In genomic region chr10:69888399-69888798, GRCm38 (mm10) we compare ENCODE assay signal across 8 mouse cellular contexts.
DNase-seq lines count a peak whose midpoint lies in the region; ATAC-seq and TF ChIP-seq lines count a peak whose summit lies in the region.

No protein-coding gene starts in this region.

- no peak overlapping the region for H3K9ac ChIP-seq in limb, embryonic 12.5 days (replicated peaks)
- no peak overlapping the region for H3K9ac ChIP-seq in midbrain, postnatal 0 days (replicated peaks; ENCODE audit: low read length, poor library complexity, severe bottlenecking)

- no peaks in the 10 kb centered on the region; the same call in 1 of the 2 replicates for H3K4me1 ChIP-seq in limb, embryonic 12.5 days (replicated peaks)
- no peaks in the 10 kb centered on the region for H3K4me1 ChIP-seq in midbrain, postnatal 0 days (ENCODE audit: insufficient read depth, low read length)

- no peaks in the 10 kb centered on the region for H3K9me3 ChIP-seq in limb, embryonic 12.5 days
- no peaks in the 10 kb centered on the region for H3K9me3 ChIP-seq in midbrain, postnatal 0 days (ENCODE audit: low read length)

- H3K4me2 ChIP-seq in limb, embryonic 12.5 days = 0 out of 2 replicates have a peak overlapping the region, but pooled peaks have one; percentile 18
- H3K4me2 ChIP-seq in midbrain, postnatal 0 days (ENCODE audit: low read depth, low read length, poor library complexity, severe bottlenecking) = no peak overlapping the region

- H3K27me3 ChIP-seq in limb, embryonic 12.5 days = no peaks in the 10 kb centered on the region
- no peaks in the 10 kb centered on the region for H3K27me3 ChIP-seq in midbrain, postnatal 0 days (ENCODE audit: insufficient read depth, low read length)

- ATAC-seq in limb, embryonic 12.5 days (ENCODE audit: insufficient number of reproducible peaks, insufficient read depth, low FRiP score, low TSS enrichment, low read depth) = 0 out of 2 replicates have a peak, but pooled peaks have one; percentile 42
- no peak for ATAC-seq in midbrain, postnatal 0 days (ENCODE audit: low FRiP score)

- DNase-seq in left cerebral cortex, postnatal 14 days (ENCODE audit: low spot score in 2 of 2) = peak; percentile 37 to 68
- DNase-seq in left cerebral cortex, adult 11 months (ENCODE audit: low spot score) = no peak
- DNase-seq in R1 (ENCODE audit: low read depth, low spot score) = peak; percentile 92
- peak; percentile 51 for DNase-seq in fibroblast of lung, adult 2 months (ENCODE audit: low read depth)
- DNase-seq in heart, postnatal 25 days (ENCODE audit: low spot score) = peak; percentile 48
- DNase-seq in midbrain, postnatal 0 days (ENCODE audit: low spot score) = peak; percentile 67
- no peak for DNase-seq in spleen, adult 12 weeks (ENCODE audit: low spot score)

- WGBS in limb, embryonic 12.5 days = 37% methylated on average over 4 of the region's 4 CpGs
- WGBS in midbrain, postnatal 0 days = 41% methylated on average over 4 of the region's 4 CpGs

- intact Hi-C loops in left cerebral cortex, postnatal 14 days (cut with DNase I) = no loop called here
- intact Hi-C loops in heart, postnatal 25 days (cut with DNase I) = no loop called here

- H3K36me3 ChIP-seq in limb, embryonic 12.5 days = peaks cover 14% of the 10 kb centered on the region; the same call in 1 of the 2 replicates
- H3K36me3 ChIP-seq in midbrain, postnatal 0 days (ENCODE audit: insufficient read depth, low read length) = peaks cover 26% of the 10 kb centered on the region

- H3K4me3 ChIP-seq in limb, embryonic 12.5 days (replicated peaks) = no peak overlapping the region
- H3K4me3 ChIP-seq in midbrain, postnatal 0 days (ENCODE audit: low read depth, low read length) = no peak overlapping the region

- no peak overlapping the region for H3K27ac ChIP-seq in limb, embryonic 12.5 days
- H3K27ac ChIP-seq in midbrain, postnatal 0 days (ENCODE audit: low read depth, low read length) = no peak overlapping the region

- TF ChIP-seq CTCF in midbrain, postnatal 0 days (IDR thresholded peaks at IDR 0.05) = 0 out of 2 replicates have a peak, but pooled peaks have one; percentile 8

Comparison
In these comparisons a context has a peak if more than half of its experiments do, and no peak if none do; other contexts are left out.
1. DNase-seq: peak in left cerebral cortex, postnatal 14 days (2 of 2), R1 (single experiment), fibroblast of lung, adult 2 months (single experiment), heart, postnatal 25 days (single experiment) and midbrain, postnatal 0 days (single experiment); none in left cerebral cortex, adult 11 months (single experiment) and spleen, adult 12 weeks (single experiment).